Mouse (Mus musculus) testis, adult 2 months (tissue): ENCODE data around the gene Noc2l.

Experiments used
- CTCF ChIP-seq: fragments of 200-500 bp; IDR thresholded peaks from 2 replicates; pipeline ENCODE4 v1.5.1; 2012; ENCODE audit warnings: low read depth, mild to moderate bottlenecking, inconsistent platforms, low read length, moderate library complexity; ENCODE audit not compliant: control insufficient read depth, insufficient read depth, insufficient replicate concordance
- POLR2A ChIP-seq: fragments of 200-500 bp; IDR thresholded peaks from 2 replicates; pipeline ENCODE4 v1.6.1; 2012; ENCODE audit warnings: low read depth, mild to moderate bottlenecking, inconsistent platforms, low read length, moderate library complexity; ENCODE audit not compliant: control insufficient read depth

DNA sequence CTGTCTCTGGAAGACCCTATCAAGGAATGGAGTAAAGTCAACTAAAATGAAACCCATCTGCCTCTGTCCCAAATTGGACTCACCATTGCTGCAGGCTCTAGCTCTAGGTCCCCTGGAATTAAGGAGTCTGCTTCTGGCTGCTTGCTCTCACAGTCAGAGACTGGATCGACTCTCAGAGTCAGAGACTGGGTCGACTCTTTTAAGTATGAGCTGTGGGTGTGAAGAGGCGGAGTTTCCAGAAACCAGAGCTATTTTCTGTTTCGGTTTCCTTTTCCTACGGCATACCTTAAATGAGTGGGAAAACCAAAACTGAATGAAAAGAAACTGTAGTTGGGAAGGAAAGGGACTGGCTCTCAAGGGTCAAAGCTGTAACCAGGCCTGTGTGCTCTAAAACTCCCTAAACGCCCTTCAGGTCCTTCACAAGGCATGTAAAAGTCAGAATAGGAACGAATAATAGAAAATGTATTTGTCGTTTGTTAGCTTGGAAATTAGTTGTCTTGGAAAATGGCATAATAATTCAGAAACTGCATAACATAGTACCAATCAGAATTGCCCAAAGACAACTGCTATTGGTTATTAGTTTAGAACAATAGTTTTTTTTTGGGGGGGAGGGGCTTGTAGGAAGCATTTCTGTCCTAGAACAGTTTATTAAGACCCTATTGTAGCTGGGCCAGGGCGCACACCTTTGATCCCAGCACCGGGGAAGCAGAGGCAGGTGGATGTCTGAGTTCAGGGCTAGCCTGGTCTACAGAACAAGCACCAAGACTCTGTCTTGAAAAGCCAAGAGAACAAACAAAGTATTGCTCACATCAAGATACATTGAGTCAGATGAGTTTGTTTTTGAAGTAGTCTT lies 35.0 kb upstream of the Noc2l start, which contains the start of gene Isg15:
- no peak for TF ChIP-seq CTCF
- no peak for TF ChIP-seq POLR2A
